Mouse (Mus musculus) limb, embryonic 15.5 days (tissue): Measurements from ENCODE around the gene Gclm. TPM values are rescaled to one million over a fixed set of nuclear protein-coding genes. Genes with fewer than 3 reads are reported as not detected.

Experiments
- ATAC-seq: fragments of 200-750 bp; cut with Nextera tagmentation; 2 replicates; pipeline ENCODE4 v1.8.0; 2017; ENCODE audit warnings: low read depth, moderate TSS enrichment; ENCODE audit not compliant: insufficient number of reproducible peaks, low FRiP score, low TSS enrichment
- H3K27ac ChIP-seq: fragments of 300-500 bp; sonication (generic); 2 replicates; pipeline ENCODE4 v1.5.1; 2015; ENCODE audit warnings: moderate library complexity, mild to moderate bottlenecking, inconsistent platforms
- H3K27me3 ChIP-seq: fragments of 300-500 bp; sonication (generic); 2 replicates; pipeline ENCODE4 v1.6.1; 2015; ENCODE audit warnings: inconsistent platforms
- H3K36me3 ChIP-seq: fragments of 300-500 bp; sonication (generic); 2 replicates; pipeline ENCODE4 v1.6.1; 2015; ENCODE audit warnings: inconsistent platforms
- H3K4me1 ChIP-seq: fragments of 300-500 bp; sonication (generic); 2 replicates; pipeline ENCODE4 v1.6.1; 2015; ENCODE audit warnings: inconsistent platforms
- H3K4me2 ChIP-seq: fragments of 300-500 bp; sonication (generic); 2 replicates; pipeline ENCODE4 v1.6.1; 2015; ENCODE audit warnings: mild to moderate bottlenecking, inconsistent platforms
- H3K4me3 ChIP-seq: fragments of 300-500 bp; sonication (generic); 2 replicates; pipeline ENCODE4 v1.5.1; 2015; ENCODE audit warnings: mild to moderate bottlenecking, inconsistent platforms
- H3K9ac ChIP-seq: fragments of 300-500 bp; sonication (generic); 2 replicates; pipeline ENCODE4 v1.6.1; 2015; ENCODE audit warnings: inconsistent platforms
- H3K9me3 ChIP-seq: fragments of 300-500 bp; sonication (generic); 2 replicates; pipeline ENCODE4 v1.6.1; 2016; ENCODE audit warnings: inconsistent platforms
- WGBS: fragments of 180-500 bp; shearing (Covaris S2); methylation state at CpG from one replicate; pipeline ENCODE4 v1.1.7; 2015; 5-methylcytosine and 5-hydroxymethylcytosine counted together
- polyA plus RNA-seq: library from polyadenylated mRNA; unstranded; fragments of >200 nt; fragmentation: Nextera tagmentation; extraction: Ambion mirVana; gene quantifications from 2 replicates; pipeline ENCODE4 v1.2.1, GENCODE M21; 2015

Gene Gclm
- polyA plus RNA-seq, 1 experiment from 2014 or later: 56.6 TPM

GRCm38 (mm10) chr3:122300983-122301919 is 55.9 kb downstream of the Gclm start:
- no peaks in the 10 kb centered on the region for H3K9me3 ChIP-seq
- H3K4me3 ChIP-seq: no peak overlapping the region
- no peak overlapping the region for H3K9ac ChIP-seq
- no peak for ATAC-seq
- H3K27ac ChIP-seq: no peak overlapping the region
- H3K27me3 ChIP-seq: no peaks in the 10 kb centered on the region
- 58% methylated on average over 9 of the region's 9 CpGs for WGBS
- H3K4me1 ChIP-seq: peaks cover 16% of the 10 kb centered on the region
- H3K4me2 ChIP-seq: no peak overlapping the region
- H3K36me3 ChIP-seq: no peaks in the 10 kb centered on the region

DNA sequence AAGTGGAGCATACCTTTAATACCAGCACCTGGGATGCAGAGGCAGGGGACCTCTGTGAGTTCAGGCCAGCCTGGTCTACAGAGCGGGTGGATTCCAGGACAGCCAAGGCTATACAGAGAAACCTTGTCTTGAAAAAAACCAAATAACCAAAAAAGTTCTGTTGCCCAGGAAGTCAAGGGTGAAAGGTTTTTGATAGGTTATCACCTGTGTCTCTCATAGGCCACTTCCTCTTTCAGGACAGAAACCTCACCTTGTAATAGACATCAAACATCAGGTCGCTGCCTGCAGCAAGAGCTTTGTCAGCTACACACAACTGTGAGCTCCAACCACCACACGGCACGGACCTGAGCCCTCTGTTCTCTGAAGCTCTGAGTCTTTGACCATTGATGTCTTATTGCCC is 59.2 kb downstream of the Gclm start:
- 79% methylated on average over 4 of the region's 4 CpGs for WGBS

DNA sequence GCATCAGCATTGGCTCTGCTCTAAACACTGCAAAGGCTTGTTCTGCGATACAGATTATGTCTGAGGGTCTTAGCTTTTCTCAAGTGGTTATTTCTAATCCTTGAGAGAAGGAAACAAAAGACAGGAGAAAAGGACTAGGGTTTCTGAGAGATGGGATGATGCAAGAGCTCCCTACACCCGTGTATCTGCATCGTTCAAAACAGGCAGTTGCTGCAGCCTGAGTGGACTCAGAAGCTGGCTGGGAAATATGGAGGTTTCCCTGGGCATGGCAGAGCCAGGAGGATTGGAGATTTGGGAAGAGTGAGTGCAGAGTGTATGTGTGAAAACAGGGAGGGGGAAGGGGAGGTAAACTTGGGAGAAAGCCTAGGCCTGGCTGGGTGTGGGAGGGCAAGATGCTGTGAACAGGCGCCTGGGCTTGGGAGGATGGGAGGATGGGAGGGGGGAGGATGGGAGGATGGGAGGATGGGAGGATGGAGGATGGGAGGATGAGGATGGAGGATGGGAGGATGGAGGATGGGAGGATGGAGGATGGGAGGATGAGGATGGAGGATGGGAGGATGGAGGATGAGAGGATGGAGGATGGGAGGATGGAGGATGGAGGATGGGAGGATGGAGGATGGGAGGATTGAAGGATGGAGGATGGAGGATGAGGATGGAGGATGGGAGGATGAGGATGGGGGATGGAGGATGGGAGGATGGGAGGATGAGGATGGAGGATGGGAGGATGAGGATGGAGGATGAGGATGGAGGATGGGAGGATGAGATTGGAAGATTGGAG is 62.7 kb downstream of the Gclm start:
- no peak overlapping the region for H3K4me3 ChIP-seq
- 0 out of 2 replicates have a peak, but pooled peaks cover 3% of the 10 kb centered on the region for H3K4me1 ChIP-seq
- H3K4me2 ChIP-seq: no peak overlapping the region
- no peaks in the 10 kb centered on the region for H3K36me3 ChIP-seq
- ATAC-seq: no peak
- no peaks in the 10 kb centered on the region for H3K9me3 ChIP-seq
- 0 out of 2 replicates have a peak, but pooled peaks cover 5% of the 10 kb centered on the region for H3K27me3 ChIP-seq
- H3K27ac ChIP-seq: no peak overlapping the region
- 58% methylated on average over 4 of the region's 4 CpGs for WGBS
- no peak overlapping the region for H3K9ac ChIP-seq

More for the DNA sequence above, 59.2 kb downstream of the Gclm start:
- no peak for ATAC-seq
- peaks cover 7% of the 10 kb centered on the region for H3K4me1 ChIP-seq
- H3K27me3 ChIP-seq: 0 out of 2 replicates have a peak, but pooled peaks cover 5% of the 10 kb centered on the region
- no peaks in the 10 kb centered on the region for H3K9me3 ChIP-seq
- no peak overlapping the region for H3K4me2 ChIP-seq
- no peaks in the 10 kb centered on the region for H3K36me3 ChIP-seq
- H3K4me3 ChIP-seq: no peak overlapping the region
- H3K27ac ChIP-seq: no peak overlapping the region
- H3K9ac ChIP-seq: no peak overlapping the region

DNA sequence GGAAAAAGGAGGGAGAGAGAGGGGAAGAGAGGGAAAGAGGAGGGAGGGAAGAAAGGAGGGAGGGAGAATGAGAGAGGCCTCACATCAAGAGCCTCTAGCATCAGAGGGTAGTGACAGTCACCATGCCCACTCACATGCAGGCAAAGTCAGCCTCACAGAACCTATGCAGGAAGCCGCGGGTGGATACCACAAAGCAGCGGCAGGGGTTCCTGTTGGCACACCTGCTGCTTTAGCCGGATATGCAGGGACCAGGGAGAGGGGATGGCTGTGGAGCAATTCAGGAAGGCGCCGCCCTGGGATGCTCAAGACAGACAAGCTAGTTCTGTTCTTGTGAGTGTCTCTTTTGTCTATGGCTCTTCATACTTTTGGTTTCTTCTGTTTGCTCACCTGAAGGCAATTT is 63.6 kb downstream of the Gclm start:
- Histone ChIP-seq H3K27me3 (0 out of 2 replicates have a peak, but pooled peaks cover 5% of the 10 kb centered on the region), H3K9me3 (no peaks in the 10 kb centered on the region), H3K4me3 (no peak overlapping the region), H3K4me2 (no peak overlapping the region), H3K9ac (no peak overlapping the region), H3K27ac (no peak overlapping the region), H3K36me3 (no peaks in the 10 kb centered on the region), H3K4me1 (0 out of 2 replicates have a peak, but pooled peaks cover 4% of the 10 kb centered on the region)
- no peak for ATAC-seq
- WGBS: 18% methylated on average over 6 of the region's 6 CpGs

DNA sequence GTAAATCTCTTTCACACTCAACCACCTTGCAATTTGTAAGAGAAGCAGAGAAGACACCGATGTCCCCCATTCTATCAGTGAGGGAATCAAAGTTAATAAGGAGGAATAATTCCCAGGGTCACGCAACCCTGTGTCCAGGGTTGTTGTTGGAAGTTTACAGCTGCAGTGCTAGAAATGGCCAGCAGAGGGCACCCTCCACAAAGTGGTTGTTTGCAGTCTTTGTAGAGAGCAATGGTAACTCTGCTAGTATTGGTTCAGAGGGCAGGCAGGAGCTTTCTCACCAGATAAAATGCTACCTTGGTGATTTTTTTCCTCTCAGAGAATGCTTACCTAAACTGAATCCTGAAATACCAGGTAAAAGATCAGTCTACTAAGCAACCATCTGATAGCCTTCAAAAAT is 66.7 kb downstream of the Gclm start:
- no peak for ATAC-seq
- Histone ChIP-seq H3K9ac (no peak overlapping the region), H3K4me3 (no peak overlapping the region), H3K27ac (no peak overlapping the region), H3K4me1 (peaks cover 8% of the 10 kb centered on the region; the same call in 1 of the 2 replicates), H3K27me3 (0 out of 2 replicates have a peak, but pooled peaks cover 5% of the 10 kb centered on the region), H3K9me3 (no peaks in the 10 kb centered on the region), H3K4me2 (no peak overlapping the region), H3K36me3 (no peaks in the 10 kb centered on the region)
- 20% methylated on average over 2 of the region's 2 CpGs for WGBS

- H3K4me1 ChIP-seq: peaks cover 8% of the 10 kb centered on the region; the same call in 1 of the 2 replicates
- no peak for ATAC-seq
Observed at GRCm38 (mm10) chr3:122312936-122313629, 67.7 kb downstream of the Gclm start.

DNA sequence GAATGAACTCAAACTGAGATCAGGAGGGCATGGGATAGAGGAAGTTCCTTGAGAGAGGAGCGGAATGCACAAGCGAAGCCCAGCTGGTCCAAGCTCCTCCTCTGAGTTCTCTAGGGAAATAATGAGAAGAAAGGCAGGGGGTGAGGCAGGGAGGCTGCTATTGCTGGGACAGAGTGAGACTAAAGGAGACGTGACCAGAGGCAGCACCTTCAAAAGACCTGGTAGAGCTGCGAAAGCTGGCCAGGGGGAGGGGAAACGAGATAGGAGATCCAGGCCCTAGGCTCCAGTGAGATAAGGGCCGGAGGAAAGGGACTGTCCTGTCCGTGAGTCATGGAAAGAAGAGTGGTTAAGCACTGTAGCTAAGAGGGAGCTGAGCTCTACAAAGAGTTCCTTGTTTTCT is 68.6 kb downstream of the Gclm start:
- H3K27me3 ChIP-seq: 0 out of 2 replicates have a peak, but pooled peaks cover 1% of the 10 kb centered on the region
- H3K9me3 ChIP-seq: no peaks in the 10 kb centered on the region
- H3K9ac ChIP-seq: no peak overlapping the region
- H3K36me3 ChIP-seq: no peaks in the 10 kb centered on the region
- peaks cover 8% of the 10 kb centered on the region; the same call in 1 of the 2 replicates for H3K4me1 ChIP-seq
- WGBS: 71% methylated on average over 7 of the region's 7 CpGs
- H3K27ac ChIP-seq: no peak overlapping the region
- H3K4me2 ChIP-seq: no peak overlapping the region
- H3K4me3 ChIP-seq: no peak overlapping the region
- no peak for ATAC-seq

More at GRCm38 (mm10) chr3:122312936-122313629, 67.7 kb downstream of the Gclm start:
- Histone ChIP-seq H3K4me2 (no peak overlapping the region), H3K27ac (no peak overlapping the region), H3K36me3 (no peaks in the 10 kb centered on the region), H3K9ac (no peak overlapping the region), H3K4me3 (no peak overlapping the region), H3K27me3 (0 out of 2 replicates have a peak, but pooled peaks cover 5% of the 10 kb centered on the region), H3K9me3 (no peaks in the 10 kb centered on the region)
- WGBS: 72% methylated on average over 10 of the region's 10 CpGs

- H3K9ac ChIP-seq: no peak overlapping the region
- no peak overlapping the region for H3K4me2 ChIP-seq
- no peaks in the 10 kb centered on the region for H3K36me3 ChIP-seq
- H3K4me1 ChIP-seq: peaks cover 8% of the 10 kb centered on the region; the same call in 1 of the 2 replicates
- no peak overlapping the region for H3K4me3 ChIP-seq
- H3K27ac ChIP-seq: no peak overlapping the region
- H3K9me3 ChIP-seq: no peaks in the 10 kb centered on the region
- no peak for ATAC-seq
- 27% methylated on average over 11 of the region's 11 CpGs for WGBS
- H3K27me3 ChIP-seq: no peaks in the 10 kb centered on the region
Observed at GRCm38 (mm10) chr3:122316621-122317020, 71.3 kb downstream of the Gclm start.

DNA sequence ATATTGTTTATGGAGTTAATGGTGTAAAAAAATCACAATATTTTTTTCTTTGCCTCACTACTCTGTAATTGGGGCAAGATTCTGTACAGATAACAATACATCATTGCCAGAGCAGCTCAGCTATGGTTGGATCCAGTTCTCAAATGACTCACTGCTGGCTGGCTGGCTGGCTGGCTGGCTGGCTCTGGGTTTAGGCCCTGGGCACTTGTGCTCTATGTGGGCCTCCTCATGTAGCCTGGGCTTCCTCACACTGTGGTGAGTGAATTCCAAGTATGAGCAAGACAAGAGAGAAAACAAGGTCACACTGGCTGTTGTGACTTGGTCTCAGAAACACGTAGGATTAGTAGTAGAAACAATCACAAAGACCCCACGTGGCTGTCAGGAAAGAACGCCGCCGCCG is 72.0 kb downstream of the Gclm start:
- ATAC-seq: no peak
- no peaks in the 10 kb centered on the region for H3K9me3 ChIP-seq
- H3K9ac ChIP-seq: no peak overlapping the region
- no peaks in the 10 kb centered on the region for H3K36me3 ChIP-seq
- 97% methylated on average over 6 of the region's 6 CpGs for WGBS
- H3K4me2 ChIP-seq: no peak overlapping the region
- H3K4me1 ChIP-seq: peaks cover 14% of the 10 kb centered on the region
- no peak overlapping the region for H3K27ac ChIP-seq
- H3K4me3 ChIP-seq: no peak overlapping the region
- H3K27me3 ChIP-seq: no peaks in the 10 kb centered on the region
